Mouse (Mus musculus) natural killer cell, adult 2 months (primary cell): Measurements from ENCODE around the gene Ly6g5b.

Source experiments
- DNase-seq, 2 experiments: peaks; one replicate each; pipeline ENCODE4 v3.0.0; 2022; ENCODE audit warnings: low spot score in 2 of 2

Gene Ly6g5b

GRCm38 (mm10) chr17:35105740-35106389 lies 9.4 kb downstream of the Ly6g5b start:
- DNase-seq, result no peak

DNA sequence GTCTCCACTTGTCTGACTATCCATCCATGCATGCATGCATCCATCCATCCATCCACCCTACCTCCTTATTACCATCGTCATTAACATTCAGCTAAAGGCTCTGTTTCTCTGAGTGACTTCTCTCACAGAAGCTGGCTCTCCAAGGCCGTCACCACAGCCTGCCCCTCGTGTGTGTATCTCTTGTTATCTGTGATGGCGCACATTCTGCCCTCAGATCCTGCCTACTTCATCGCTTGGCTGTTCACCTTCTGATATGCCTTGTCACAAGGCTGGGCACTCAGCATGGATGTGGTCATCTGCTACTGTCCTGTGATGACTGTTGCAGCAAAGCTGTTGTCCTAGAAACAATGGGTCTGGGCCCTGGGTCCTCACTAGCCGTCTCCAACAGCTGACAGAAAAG lies 10.5 kb downstream of the Ly6g5b start:
- no peak for DNase-seq

DNA sequence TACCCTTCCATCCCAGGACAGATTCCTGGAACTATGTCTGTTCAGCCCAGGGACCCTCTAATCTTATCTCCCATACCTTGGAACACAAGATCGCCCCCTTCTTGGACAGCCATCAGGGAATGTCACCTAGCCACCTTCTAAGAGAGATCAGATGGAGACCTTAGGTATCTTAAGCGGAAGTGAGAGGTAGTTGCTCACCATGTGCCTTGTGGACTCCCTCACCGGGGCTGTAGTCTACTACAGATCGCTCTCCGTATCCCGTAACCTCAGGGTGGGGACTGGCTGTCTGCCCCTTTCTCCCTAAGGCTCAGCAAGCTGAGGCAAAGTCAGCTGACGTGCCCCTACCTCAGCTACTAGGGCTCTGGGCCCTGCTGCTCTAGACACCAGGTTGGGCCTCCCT lies 11.1 kb downstream of the Ly6g5b start:
- DNase-seq, result no peak

- no peak for DNase-seq
These were observed 12.0 kb downstream of the Ly6g5b start for GRCm38 (mm10) chr17:35103221-35103690.

DNA sequence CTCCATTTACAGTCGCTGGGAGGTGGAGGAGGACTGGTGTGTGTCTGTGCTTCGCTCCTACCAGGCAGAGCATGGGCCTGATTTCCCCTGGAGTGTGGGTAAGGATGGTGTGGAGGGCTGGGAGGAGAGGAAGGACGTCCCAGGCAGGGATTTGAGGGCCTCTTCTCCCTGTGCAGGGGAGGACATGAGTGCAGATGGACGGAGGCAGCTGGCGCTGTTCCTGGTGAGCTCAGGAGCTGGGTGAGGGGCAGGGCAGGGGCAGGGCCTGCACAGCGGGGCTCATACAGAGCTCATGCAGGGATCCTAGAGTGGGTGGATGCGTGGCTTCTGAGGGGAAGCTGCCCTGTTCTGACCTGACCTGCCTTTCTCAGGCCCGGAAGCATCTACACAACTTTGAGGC lies 12.9 kb downstream of the Ly6g5b start:
- DNase-seq, result no peak

DNA sequence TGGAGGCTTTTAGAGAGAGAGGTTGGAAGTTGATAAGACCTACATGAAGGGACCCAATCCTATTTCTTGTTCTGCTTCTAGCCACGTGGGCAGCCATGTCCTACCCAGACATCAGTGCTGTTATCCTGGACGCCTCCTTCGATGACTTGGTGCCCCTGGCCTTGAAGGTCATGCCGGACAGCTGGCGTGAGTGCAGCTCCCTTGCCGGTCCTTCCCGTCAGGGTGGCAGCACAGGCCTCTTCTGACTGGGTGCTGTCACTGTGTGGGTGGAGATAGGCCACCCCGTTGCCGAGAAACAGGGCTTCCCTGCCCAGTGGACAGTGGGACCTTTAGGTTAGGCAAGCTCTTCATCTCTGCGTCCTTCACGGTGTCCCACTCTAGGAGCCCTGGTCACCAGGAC lies 14.1 kb downstream of the Ly6g5b start:
- no peak for DNase-seq

DNA sequence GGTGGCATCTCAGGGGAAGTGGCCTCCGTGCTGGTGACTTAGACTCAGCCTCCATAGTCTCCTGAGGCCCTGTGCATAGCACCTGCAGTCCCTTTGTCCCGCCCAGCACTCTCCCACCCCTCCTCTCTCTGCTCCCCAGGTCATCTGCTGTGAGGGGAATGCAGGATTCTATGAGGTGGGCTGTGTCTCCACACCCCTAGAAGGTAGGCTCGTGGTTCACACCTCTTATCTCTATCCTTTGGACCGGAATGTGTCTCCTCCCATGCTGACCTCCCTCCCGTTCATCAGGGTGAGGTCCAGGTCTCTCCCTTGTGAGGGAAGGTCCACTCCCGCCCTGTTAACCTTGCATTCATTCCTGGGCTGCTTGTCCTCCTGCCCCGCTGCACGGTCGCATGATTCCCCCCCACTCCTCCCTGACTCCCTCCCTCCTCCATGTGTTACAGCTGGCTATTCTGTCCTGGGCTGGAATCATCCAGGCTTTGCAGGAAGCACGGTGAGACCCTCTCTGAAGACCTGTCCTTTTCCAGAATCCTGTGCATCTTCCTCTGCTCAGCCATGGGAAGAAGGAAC lies 14.9 kb downstream of the Ly6g5b start:
- no peak for DNase-seq

DNA sequence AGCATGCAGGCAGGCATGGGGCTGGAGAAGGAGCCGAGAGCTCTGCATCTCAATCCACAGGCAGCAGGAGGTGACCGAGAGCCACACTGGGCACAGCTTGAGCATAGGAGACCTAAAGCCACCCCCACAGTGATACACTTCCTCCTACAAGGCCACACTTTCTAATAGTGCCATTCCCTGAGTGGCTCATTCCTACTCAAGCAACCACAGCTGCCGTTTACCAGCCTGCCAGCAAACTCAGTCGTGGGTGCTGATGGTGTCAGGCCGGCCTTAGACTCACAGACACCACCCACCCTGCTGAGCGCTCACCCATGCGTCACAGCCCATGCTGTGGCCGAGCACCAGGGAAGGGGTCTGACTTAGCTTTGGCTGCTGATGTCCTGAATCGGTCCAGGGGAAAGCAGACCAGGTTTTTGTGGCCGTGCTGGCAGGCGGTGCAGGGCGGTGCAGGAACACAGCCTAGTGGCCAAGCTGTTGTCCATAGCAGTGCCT lies 18.0 kb downstream of the Ly6g5b start:
- DNase-seq, result no peak

DNA sequence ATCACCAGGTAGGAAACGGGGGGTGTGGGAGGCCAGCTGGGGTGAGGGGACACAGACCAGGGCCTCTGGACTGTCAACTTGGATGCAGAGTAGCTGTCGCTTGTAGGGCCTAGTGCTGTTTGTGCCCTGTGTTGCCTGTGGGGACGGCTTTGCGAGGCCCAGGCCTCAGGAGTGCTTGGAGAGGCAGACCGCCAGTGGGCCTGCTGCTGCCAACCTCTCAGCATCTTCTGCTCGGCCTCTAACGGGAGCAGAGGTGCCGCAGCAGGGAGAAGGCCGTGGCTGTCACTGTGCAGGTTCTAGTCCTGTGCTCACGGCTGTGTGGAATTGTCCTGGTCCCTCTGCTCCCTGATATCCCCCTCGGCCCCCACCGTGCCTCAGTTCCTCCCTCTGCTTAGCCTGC lies 18.6 kb downstream of the Ly6g5b start:
- no peak for DNase-seq

GRCm38 (mm10) chr17:35094475-35095365 lies 20.5 kb downstream of the Ly6g5b start:
- no peak for DNase-seq

GRCm38 (mm10) chr17:35092403-35093198 lies 22.6 kb downstream of the Ly6g5b start:
- no peak for DNase-seq

DNA sequence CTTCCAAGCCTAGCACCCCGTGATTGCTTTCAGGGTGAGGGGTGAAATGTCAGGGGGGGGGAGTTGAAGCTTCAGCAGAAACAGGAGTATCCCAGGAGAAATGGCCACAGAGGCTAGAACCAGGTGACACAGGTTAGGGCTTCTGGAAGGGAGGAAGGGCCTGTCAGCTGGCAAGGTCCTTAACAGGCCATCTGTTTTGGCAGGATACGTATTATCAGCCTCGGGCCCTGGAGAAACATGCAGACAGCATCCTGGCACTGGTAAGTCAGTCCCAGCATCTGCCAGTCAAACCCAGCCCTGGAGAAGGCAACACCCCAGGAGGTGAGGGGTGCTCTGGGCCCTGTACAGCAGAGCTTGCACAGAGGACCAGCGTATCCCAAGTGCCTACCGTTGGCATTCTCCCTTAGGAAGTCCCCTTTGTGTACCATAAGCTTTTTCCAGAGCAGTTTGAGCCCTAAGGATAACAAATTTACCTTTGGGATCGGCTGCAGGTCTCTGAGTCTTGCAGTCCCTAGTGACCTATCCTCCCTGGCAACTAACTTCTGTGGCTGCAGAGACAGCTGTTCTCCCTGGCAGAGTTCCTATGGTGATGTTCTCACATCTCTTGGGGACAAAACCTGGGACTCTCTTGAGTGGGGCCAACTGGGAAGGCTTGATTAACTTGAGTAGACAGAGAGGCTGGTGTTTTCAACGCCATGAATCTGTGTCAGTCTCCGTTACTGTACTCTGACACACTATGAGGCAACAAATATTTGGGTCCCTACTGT lies 24.9 kb downstream of the Ly6g5b start:
- DNase-seq, result no peak

- DNase-seq, result peak; percentile 92 to 94
These were observed 26.2 kb downstream of the Ly6g5b start, which contains the start of gene Abhd16a for GRCm38 (mm10) chr17:35088825-35089644. Gene Abhd16a, plus strand, starts transcription at chr17:35089263.

DNA sequence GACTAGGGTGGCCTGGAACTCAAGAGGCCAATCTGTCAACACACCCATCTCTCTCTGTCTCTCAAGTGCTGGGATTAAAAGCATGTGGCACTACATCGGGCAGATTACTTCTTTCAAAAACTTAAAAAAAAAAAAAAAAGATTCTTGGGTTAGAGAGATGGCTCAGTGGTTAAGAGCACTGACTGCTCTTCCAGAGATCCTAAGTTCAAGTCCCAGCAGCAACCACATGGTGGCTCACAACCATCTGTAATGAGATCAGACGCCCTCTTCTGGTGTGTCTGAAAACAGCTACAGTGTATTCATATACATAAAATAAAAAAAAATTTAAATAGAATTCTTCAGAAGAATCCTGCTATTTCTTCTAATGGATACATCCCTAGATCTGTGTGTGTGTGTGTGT lies 27.1 kb downstream of the Ly6g5b start:
- DNase-seq, result no peak

DNA sequence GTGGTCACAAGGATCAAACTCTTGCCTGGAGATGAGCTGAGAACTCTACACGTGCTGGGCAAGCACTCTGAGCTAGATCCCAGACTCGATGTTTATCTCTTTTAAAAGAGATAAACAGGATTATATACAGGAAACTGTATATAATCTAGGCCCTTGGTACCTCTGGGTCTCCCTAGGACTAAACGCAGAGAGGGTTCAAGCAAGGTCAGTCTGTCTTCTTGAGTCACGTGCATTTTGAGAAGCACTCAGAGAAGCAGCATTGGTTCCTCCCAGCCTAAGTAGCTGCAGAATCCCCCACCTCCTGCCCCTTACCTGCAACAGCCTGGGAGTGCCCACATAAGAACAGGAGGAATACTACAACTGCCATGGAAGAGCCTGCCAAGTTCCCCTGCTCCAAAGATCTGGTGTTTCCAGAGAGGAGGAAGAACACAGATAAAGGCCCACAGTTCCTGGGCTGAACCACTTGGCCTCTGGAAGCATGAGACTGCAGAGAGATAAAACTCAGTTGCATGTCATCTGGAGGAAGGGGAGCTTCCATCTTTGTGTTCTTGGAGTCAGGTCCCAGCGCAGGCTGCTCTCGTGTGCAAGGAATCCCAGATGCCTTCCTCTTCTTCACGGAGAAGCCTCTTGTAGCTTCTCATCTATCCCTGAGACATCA lies 29.9 kb downstream of the Ly6g5b start, which contains the start of gene Ly6g6f:
Gene Ly6g6f (minus strand): TSS at position 403 of the 658 bp plus-strand sequence.
- no peak for DNase-seq

GRCm38 (mm10) chr17:35083929-35084497 lies 31.2 kb downstream of the Ly6g5b start:
- no peak for DNase-seq

DNA sequence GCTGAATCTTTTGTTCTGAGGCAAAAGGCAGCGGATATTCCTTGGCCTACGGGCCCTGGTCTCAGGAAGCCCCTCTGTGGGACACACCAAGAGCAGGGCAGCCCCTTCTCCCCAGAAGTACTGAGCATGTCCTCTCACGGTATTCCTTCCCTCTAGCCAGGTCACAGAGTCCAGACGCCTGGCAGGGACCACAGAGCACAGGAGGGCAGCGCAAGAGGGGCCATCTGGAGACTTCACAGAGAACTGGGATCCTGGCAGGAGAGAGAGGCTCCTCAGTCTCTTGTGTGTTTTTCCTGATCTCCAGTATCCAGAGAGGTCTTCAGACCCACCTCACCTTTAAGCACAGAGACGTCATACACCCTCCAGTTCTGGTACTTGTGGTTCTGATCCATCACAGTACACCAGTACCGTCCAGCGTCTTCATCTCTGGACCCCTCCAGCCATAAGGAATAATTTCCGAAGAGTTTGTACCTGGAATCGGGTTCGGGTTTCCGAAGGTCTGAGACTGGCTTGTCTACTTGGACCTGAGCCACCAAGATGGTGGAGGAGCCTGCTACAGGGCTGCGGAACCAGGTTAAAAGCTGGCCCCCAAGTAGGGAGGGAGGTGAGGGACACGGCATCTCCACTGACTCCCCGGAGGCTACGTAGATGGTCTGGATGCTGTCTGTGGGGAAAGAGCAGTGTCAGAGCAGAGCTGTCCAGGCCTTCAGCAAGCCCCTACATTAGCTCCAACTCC lies 32.2 kb downstream of the Ly6g5b start:
- no peak for DNase-seq

DNA sequence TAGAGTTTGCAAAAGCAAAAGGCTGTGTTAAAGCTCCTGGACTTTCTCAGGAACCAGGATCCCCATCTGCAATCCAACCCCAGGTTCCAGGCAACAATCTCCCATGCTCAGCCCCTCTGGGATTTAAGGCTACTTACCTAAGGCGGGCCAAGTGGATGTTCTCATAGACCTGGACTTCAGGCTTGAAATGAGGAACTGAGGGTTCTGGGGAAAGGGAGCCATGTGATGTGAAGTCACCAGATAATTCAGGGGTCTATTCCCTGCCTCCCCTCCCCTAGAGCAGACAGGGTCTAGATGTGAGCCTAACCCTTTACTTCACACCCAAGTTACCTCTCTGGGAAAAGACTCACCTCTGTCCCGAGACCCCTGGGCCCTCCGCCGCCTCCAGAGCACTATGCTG lies 34.5 kb downstream of the Ly6g5b start:
- DNase-seq, result no peak
